Comparison of ENCODE assay signal across 14 mouse cellular contexts in genomic region chr15:100180221-100180620, GRCm38 (mm10). TPM values are rescaled to one million over a fixed set of nuclear protein-coding genes. Genes with fewer than 3 reads are reported as not detected.
DNase-seq lines count a peak whose midpoint lies in the region; ATAC-seq lines count a peak whose summit lies in the region.
"Had no signal": no experiment of that assay in that cellular context is flagged by ENCODE, and none has a peak within 500 bp of the region (broad histone marks: within the 10 kb centered on the region; RNA-seq: fewer than 3 reads in every experiment).

No protein-coding gene starts in this region.

- DNase-seq in layer of hippocampus, postnatal 14 days (ENCODE audit: low spot score in 2 of 2), result peak; percentile 58 to 70
- no peak for DNase-seq in layer of hippocampus, adult 9-11 months
- peak; percentile 22 for DNase-seq in Muller cell, postnatal 12 days (ENCODE audit: inconsistent ontology term)
- DNase-seq in cerebellum, adult 18-20 months, result peak; percentile 82 to 84
- no peak for DNase-seq in kidney, adult 8-10 months
- DNase-seq: gastrocnemius, postnatal 10 days; heart, postnatal 10 days; kidney, adult 2 months; liver, embryonic 13.5 days; thymus, postnatal 25 days had no signal

- no peaks in the 10 kb centered on the region for H3K9me3 ChIP-seq in midbrain, embryonic 15.5 days
- H3K9me3 ChIP-seq: liver, embryonic 13.5 days had no signal

- WGBS in midbrain, embryonic 15.5 days, result 88% methylated on average over 4 of the region's 4 CpGs

- no peaks in the 10 kb centered on the region for H3K4me1 ChIP-seq in midbrain, embryonic 15.5 days
- H3K4me1 ChIP-seq: liver, embryonic 13.5 days had no signal

- ATAC-seq in inflammation-experienced regulatory T-cells, adult 6 months, result peak; percentile 63
- no peak for ATAC-seq in midbrain, embryonic 15.5 days (replicated peaks)

- no peak overlapping the region for H3K4me2 ChIP-seq in midbrain, embryonic 15.5 days
- H3K4me2 ChIP-seq: liver, embryonic 13.5 days had no signal

- H3K36me3 ChIP-seq in midbrain, embryonic 15.5 days (replicated peaks), result peaks cover 55% of the 10 kb centered on the region

- H3K27ac ChIP-seq in midbrain, embryonic 15.5 days, result no peak overlapping the region
- H3K27ac ChIP-seq: liver, embryonic 13.5 days; macrophage had no signal

- H3K4me3 ChIP-seq in midbrain, embryonic 15.5 days, result no peak overlapping the region
- H3K4me3 ChIP-seq: liver, embryonic 13.5 days; myocyte had no signal

- no peak overlapping the region for H3K9ac ChIP-seq in midbrain, embryonic 15.5 days
- H3K9ac ChIP-seq: liver, embryonic 13.5 days had no signal

- H3K27me3 ChIP-seq in midbrain, embryonic 15.5 days (replicated peaks), result no peaks in the 10 kb centered on the region
- H3K27me3 ChIP-seq: liver, embryonic 13.5 days had no signal

RNA-seq across cellular contexts. Expression of gene Atf1, which starts 47.4 kb away (rescaled TPM):
- 10 to 100 TPM; 15.1 to 16.3 TPM for total RNA-seq in layer of hippocampus, postnatal 14 days (2021)
- 10 to 100 TPM; 32.1 to 36.0 (median 33.1) TPM for polyA plus RNA-seq in inflammation-experienced regulatory T-cells, adult 6 months (2017; shearing (Covaris generic))
- 16.0 TPM in 2 replicates for polyA plus RNA-seq in midbrain, embryonic 15.5 days (2015; fragmentation: Nextera tagmentation; extraction: Ambion mirVana)

Comparison
In these comparisons a context has a peak if more than half of its experiments do, and no peak if none do; other contexts are left out.
1. DNase-seq: peak in layer of hippocampus, postnatal 14 days (2 of 2), Muller cell, postnatal 12 days (single experiment) and cerebellum, adult 18-20 months (2 of 2); none in layer of hippocampus, adult 9-11 months (single experiment) and kidney, adult 8-10 months (0 of 2).